ENCODE assay signal across 18 mouse cellular contexts in genomic region chr12:90144247-90144646, GRCm38 (mm10).
DNase-seq lines count a peak whose midpoint lies in the region; ATAC-seq and TF ChIP-seq lines count a peak whose summit lies in the region.
"Had no signal": no experiment of that assay in that cellular context is flagged by ENCODE, and none has a peak within 500 bp of the region (broad histone marks: within the 10 kb centered on the region; RNA-seq: fewer than 3 reads in every experiment).

No protein-coding gene starts in this region.

- H3K36me3 ChIP-seq in intestine, embryonic 16.5 days (ENCODE audit: control insufficient read depth, insufficient read depth, low read length): no peaks in the 10 kb centered on the region
- H3K36me3 ChIP-seq: forebrain, embryonic 12.5 days; limb, embryonic 10.5 days; stomach, embryonic 15.5 days had no signal

- H3K9me3 ChIP-seq in intestine, embryonic 16.5 days (ENCODE audit: control insufficient read depth, low read length): no peaks in the 10 kb centered on the region
- H3K9me3 ChIP-seq: forebrain, embryonic 12.5 days; limb, embryonic 10.5 days; stomach, embryonic 15.5 days had no signal

- no peak for ATAC-seq in intestine, embryonic 16.5 days

- no peak overlapping the region for H3K9ac ChIP-seq in intestine, embryonic 16.5 days (ENCODE audit: low read depth, low read length)
- H3K9ac ChIP-seq: forebrain, embryonic 12.5 days; stomach, embryonic 15.5 days had no signal

- no peak for TF ChIP-seq CTCF in cortical plate, adult 2 months (IDR thresholded peaks at IDR 0.05; ENCODE audit: extremely low read depth, insufficient read depth, low read length)

- H3K4me2 ChIP-seq in intestine, embryonic 16.5 days (ENCODE audit: low read depth, low read length): no peak overlapping the region
- H3K4me2 ChIP-seq: forebrain, embryonic 12.5 days; liver, embryonic 11.5 days; midbrain, embryonic 11.5 days; stomach, embryonic 15.5 days had no signal

- H3K27ac ChIP-seq in cortical plate, adult 2 months (ENCODE audit: insufficient read depth, low read length): peak overlapping the region; percentile 62; the same call in 1 of the 2 replicates
- no peak overlapping the region for H3K27ac ChIP-seq in intestine, embryonic 16.5 days (ENCODE audit: low read length)
- H3K27ac ChIP-seq: forebrain, embryonic 12.5 days; heart, adult 2 months; layer of hippocampus, adult 2 months; limb, embryonic 10.5 days; stomach, embryonic 15.5 days had no signal

- no peak overlapping the region for H3K4me3 ChIP-seq in cortical plate, adult 2 months (ENCODE audit: insufficient read depth, low read length)
- H3K4me3 ChIP-seq in intestine, embryonic 16.5 days (ENCODE audit: low read length): no peak overlapping the region
- H3K4me3 ChIP-seq: forebrain, embryonic 12.5 days; heart, adult 2 months; layer of hippocampus, adult 2 months; limb, embryonic 10.5 days; stomach, embryonic 15.5 days had no signal

- H3K27me3 ChIP-seq in intestine, embryonic 16.5 days (replicated peaks; ENCODE audit: control insufficient read depth, insufficient read depth, low read length): no peaks in the 10 kb centered on the region
- H3K27me3 ChIP-seq: stomach, embryonic 15.5 days had no signal

- no peak for TF ChIP-seq POLR2A in cortical plate, adult 2 months (IDR thresholded peaks at IDR 0.05; ENCODE audit: extremely low read depth, insufficient read depth, low read length)

- H3K4me1 ChIP-seq in cortical plate, adult 2 months (ENCODE audit: control insufficient read depth, insufficient read depth, low read length): peaks cover 6% of the 10 kb centered on the region; the same call in 1 of the 2 replicates
- no peaks in the 10 kb centered on the region for H3K4me1 ChIP-seq in intestine, embryonic 16.5 days (ENCODE audit: control insufficient read depth, insufficient read depth, low read length)
- H3K4me1 ChIP-seq: forebrain, embryonic 12.5 days; stomach, embryonic 15.5 days had no signal

- 64% methylated on average over 3 of the region's 3 CpGs for WGBS in intestine, embryonic 16.5 days

- peak; percentile 19 for DNase-seq in layer of hippocampus, adult 9-11 months
- no peak for DNase-seq in layer of hippocampus, postnatal 36 days
- DNase-seq in cerebellum, adult 9-11 months: peak; percentile 73
- DNase-seq in telencephalon, adult 2 months (ENCODE audit: low read depth, low spot score): peak; percentile 70
- no peak for DNase-seq in ovary, adult 18-20 months (ENCODE audit: low spot score)
- DNase-seq: adrenal gland, postnatal 25 days; gastrocnemius, postnatal 10 days; heart, adult 2 months; lung, adult 2 months; lung, postnatal 4 days had no signal

Comparison
In these comparisons a context has a peak if more than half of its experiments do, and no peak if none do; other contexts are left out.
1. DNase-seq: peak in layer of hippocampus, adult 9-11 months (single experiment), cerebellum, adult 9-11 months (single experiment) and telencephalon, adult 2 months (single experiment); none in layer of hippocampus, postnatal 36 days (0 of 2) and ovary, adult 18-20 months (single experiment).